Mouse (Mus musculus) T-helper 2 cell (primary cell): ENCODE data around the gene Zmym3.

Source experiments
- in situ Hi-C: fragments of 300-600 bp; cut with MboI, MseI; formaldehyde crosslinking; loops from one replicate; pipeline ENCODE4 v1.15.1; 2025; ENCODE audit warnings: high pct_unique_total_duplicates

Gene Zmym3

DNA sequence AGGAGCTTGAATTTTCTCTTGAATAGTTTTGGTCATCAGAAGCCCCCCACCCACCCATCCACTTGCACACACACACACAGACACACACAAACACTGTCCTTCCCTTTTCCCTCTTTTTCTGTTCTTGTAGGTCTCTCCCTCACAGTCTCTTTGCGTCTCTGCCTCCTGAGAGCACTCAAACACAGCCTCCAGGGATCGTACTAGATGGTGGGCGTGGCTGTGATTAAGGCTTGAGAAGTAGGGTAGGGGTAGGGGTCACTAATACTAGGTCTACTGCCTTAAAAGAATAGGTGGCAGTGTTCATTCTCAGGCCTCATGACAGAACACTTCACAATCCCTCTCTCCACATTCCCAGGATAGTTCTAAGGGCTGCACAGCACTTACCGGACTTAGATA lies at the start of gene Zmym3:
Zmym3 (minus strand) TSS at position 150 of the 396 bp plus-strand sequence.
- in situ Hi-C loops: no loop called here

DNA sequence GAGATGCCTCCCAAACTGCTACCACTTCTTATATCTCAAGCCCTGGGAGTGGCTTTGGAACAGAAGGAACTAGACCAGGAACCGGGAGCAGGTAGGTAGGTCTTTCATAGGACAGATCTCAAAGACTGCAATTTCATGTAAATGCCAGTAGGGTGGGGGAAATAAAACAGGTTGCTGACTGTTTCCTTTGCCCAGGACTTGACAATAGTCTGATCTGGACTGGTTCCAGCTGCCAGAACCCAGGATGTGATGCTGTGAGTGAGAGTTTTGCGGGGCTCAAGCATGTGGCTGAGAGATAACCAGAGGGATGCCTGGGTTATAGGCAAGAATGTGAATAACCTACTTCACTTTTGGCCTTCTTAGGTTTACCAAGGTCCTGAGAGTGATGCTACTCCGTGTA lies 30.9 kb upstream of the Zmym3 start:
- in situ Hi-C loops: loop anchor here (5.0 kb wide), 1 partner anchor 91 kb away; no protein-coding TSS in a partner anchor

- in situ Hi-C loops: loop anchor here (5.0 kb wide), 1 partner anchor 91 kb away; no protein-coding TSS in a partner anchor
Observed at GRCm38 (mm10) chrX:101451147-101451546, 30.5 kb upstream of the Zmym3 start.

DNA sequence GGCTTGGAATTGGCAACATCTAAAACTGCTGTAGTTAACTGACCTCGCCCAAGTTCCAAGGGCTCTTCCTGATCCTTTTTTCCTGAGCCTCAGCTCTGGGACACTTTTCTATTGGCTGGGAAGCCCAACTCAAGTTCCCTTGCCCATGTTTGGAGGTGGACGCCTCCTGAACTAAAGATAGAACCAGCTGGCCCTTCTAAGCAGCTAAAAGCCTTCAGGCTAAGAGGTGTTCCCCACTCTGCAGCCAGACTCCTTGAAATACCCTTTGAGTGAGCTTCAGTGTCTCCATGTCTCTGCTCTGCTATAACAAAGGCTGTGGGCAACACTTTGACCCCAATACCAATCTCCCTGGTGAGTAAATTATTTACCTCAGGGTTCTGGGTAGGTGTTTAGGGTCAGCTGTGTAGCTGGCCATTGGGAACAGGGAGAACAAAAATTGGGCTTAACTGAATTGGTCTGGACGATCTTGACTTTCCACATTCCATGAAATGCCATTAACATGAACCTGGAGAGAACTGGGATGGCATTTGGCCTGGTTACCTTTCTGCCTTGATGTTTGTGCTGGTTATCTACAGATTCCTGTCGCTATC lies 28.3 kb upstream of the Zmym3 start, which contains the start of gene Itgb1bp2:
Itgb1bp2 (plus strand) TSS at position 203 of the 590 bp plus-strand sequence.
- in situ Hi-C loops: no loop called here

GRCm38 (mm10) chrX:101429976-101430375 lies 9.3 kb upstream of the Zmym3 start:
- in situ Hi-C loops: no loop called here

DNA sequence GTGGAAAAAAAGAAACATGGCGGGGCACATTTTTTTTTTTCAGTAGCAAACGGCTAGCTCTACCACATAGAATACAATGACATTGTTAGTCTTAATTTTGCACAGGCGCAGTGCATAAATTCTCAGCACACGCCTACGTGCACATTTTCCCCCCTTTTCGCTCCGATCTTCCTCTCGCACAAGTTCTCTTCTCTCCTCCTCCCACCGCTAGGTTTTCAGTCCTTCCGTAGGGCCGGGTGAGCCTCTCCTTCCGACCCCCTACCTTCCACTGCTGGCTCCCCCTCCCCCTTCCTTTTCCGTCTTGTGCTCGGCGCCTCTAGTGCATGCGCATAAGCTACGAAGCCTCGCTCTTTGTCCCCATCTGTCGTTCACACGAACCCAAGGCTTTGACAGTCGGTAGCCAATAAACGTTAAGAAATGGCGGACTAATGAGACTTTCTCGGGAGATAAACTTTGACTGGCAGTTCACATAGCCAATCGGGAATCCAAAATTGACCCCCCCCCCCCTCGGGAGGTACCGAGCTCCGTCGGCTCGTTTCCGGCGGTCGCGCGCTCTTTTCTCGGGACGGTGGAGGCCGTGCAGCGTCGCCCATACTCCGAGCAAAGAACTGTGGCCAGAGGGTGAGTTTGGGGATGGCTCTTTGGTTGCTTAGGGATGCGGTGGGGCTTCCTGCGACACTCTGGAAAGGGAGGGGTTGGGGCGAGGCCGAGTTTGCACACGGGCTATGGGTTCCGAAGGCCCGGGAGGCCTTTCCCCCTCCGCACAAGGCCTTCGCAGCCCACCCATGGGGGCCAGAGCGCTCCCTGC lies 8.7 kb upstream of the Zmym3 start, which contains the start of gene Nono:
Nono (plus strand) TSS at position 177 of the 808 bp plus-strand sequence.
- in situ Hi-C loops: no loop called here

DNA sequence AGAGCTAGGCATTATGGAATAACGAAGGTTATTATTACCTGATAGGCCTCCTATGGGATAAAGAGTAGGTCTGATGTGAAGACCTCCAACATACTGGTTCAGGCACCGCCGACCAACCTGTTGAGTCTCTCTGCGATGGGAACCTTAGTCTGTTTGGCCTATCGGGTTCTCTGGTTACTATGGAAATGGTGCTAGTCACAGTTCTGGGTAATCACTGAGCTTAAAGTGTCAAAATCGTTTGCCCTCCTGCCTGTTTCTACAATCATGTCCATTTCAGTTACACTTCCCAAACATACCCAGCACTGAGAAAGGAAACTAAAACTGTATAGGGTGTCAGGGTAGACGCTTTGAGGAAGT lies 8.1 kb upstream of the Zmym3 start:
- in situ Hi-C loops: no loop called here

DNA sequence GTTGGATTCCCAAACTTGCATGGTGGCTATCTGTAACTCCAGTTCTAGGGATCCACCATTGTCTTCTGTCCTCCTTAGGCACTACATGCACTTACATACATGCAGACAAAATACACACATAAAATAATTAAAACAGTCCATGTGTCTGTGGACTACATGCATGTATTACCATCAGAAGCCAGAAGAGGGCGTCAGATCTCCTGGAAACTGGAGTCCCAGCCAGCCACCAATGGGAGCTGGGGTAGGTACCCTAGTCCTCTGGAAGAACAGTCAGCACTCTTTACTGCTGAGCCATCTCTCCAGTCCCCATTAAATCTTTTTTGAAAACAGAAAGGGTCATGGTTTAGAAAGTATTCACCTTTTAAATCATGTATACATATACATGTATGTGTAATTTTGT lies 7.1 kb upstream of the Zmym3 start:
- in situ Hi-C loops: no loop called here

GRCm38 (mm10) chrX:101423462-101423861 lies 2.8 kb upstream of the Zmym3 start:
- in situ Hi-C loops: no loop called here

DNA sequence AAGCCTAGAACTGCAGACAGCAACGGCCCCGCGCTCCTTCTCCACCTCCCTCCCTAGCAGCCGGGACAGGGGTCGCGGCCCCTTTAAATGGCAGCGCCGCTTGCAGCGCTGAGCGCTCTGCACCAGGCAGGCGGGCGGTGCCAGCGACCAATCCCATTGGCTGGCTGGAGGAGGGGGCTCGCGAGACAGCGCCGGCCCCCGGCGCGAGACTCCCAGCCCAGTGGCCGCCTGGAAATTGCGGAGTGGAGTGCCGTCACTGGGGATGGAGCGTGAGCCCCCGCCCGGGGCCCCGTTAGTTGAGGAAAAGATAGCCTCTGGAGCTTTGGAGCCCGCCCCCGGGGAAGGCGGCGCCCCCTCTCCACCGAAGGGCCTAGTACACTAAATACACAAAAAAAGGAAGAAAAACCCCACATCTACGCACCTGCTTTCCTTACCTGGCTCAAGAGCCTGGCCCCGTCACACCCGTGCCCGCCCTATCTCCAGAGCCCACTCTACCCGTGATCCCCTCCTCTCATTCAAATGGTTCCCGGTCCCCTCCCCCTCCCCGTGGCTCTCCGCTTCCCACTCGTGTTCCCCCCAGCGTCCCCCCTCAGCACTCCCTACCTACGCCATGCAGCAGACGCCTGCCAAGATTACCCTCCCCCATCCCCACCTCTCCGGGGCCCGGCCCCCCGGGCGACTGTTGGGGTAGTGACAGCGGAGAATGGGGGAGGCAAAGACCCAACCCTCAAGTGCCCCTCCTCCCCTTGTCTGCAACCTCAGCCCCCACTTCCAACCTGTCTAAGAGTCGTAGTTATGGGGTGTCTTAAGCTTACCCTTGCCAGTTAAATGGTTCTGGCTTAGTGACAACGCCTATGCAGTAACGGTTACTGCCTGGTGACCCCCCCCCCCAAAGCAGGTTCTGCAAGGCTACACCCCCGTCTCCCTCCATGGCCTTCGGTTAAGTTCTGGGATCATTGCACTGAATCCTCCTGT lies 637 bp downstream of the Zmym3 start:
- in situ Hi-C loops: no loop called here

DNA sequence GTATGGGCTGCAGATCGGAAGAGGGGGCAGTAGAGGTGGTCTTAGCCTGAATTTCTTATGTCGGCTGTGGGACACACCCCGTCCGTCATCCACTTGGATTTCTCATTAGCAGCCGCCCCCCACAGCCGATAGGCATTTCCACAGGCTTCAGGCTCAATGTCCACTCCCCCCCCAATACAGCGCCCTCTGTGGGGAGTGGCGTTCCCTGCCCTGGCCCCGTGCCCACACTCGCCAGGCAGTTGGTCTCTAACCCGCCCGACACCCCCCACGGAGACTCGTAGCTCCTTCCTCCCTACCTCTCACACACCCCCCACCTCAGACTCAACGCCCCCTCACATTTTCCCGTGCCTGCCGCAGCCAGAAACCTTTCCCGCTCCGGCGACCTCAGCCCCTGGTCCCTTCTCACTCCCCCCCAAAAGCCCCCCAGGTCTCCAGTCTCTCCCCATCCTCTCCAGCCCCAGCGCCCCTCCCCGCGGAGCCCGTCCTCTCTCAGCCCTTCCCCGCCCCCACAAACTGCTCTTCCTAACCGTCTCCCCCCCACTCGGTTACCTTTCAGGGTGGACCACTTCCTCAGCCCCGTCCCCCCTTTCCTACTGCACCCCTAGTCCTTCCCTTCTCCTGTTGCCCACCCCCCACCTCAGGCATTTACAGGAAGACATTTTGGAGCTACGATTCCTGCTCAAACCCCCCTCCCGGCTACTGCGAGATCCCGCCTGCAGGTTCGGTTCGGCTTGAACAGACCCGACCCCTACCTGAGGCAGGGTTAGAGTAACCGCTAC lies 1.5 kb downstream of the Zmym3 start:
- in situ Hi-C loops: no loop called here

DNA sequence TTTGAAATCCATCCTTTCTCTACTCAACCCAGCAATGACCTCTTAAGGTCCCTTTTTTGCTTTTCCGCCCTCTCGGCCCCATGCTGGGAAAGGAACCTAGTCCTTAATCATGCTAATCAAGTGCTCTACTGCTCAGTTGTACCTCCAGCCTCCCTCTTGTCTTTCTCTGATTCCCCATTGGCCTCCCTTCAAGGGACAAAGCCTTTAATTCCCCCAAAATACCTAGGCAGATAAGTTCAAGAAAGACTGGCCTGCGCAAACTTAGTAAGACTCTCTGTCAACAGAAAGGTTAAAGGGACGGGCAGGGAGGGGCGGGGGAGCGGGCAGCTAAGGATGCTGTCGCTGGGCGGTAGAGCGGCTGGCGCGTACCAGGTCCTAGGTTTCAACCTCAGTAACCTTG lies 24.2 kb downstream of the Zmym3 start:
- in situ Hi-C loops: no loop called here

- in situ Hi-C loops: no loop called here
Observed at GRCm38 (mm10) chrX:101394341-101394740, 26.3 kb downstream of the Zmym3 start.

- in situ Hi-C loops: no loop called here
Observed at GRCm38 (mm10) chrX:101388866-101389537, 31.6 kb downstream of the Zmym3 start.

- in situ Hi-C loops: no loop called here
Observed at GRCm38 (mm10) chrX:101386222-101386621, 34.4 kb downstream of the Zmym3 start.

DNA sequence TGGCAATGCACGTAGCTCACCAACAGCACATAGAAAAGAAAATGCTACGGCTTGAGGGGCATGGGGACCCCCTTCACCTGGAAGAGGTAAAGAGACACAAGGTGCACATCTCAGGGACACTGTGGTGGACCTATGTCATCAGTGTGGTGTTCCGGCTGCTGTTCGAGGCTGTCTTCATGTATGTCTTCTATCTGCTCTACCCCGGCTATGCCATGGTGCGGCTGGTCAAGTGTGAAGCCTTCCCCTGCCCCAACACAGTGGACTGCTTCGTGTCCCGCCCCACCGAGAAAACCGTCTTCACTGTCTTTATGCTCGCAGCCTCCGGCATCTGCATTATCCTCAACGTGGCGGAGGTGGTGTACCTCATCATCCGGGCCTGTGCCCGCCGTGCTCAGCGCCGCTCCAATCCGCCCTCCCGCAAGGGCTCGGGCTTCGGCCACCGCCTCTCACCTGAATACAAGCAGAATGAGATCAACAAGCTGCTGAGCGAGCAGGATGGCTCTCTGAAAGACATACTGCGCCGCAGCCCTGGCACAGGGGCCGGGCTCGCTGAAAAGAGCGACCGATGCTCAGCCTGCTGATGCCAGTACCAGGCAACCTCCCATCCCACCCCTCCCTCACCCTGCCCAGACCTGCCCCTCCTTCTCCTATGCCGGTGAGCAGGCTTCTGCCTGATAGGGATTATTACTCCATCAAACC lies 36.1 kb downstream of the Zmym3 start:
- in situ Hi-C loops: no loop called here

DNA sequence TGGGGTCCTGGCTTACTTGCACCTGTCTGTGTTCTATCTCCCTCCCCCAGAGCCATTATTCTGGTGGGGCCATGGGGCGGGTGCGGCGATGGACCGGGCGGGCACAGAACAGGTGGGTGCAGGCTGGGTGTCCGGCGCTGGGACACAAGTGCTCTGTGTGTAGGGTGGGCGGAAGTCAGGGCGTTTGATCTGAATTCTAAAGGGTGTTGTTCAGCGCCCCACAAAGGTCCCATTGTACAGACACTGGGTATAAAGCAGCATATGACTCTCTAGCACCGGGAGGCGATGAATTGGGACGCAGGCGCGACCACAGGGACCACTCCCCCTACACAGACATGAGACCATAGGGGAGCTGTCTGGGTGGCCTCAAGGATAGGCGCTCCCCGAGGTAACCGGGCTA lies 37.2 kb downstream of the Zmym3 start:
- in situ Hi-C loops: no loop called here

- in situ Hi-C loops: no loop called here
Observed at GRCm38 (mm10) chrX:101379744-101380143, 40.9 kb downstream of the Zmym3 start.

DNA sequence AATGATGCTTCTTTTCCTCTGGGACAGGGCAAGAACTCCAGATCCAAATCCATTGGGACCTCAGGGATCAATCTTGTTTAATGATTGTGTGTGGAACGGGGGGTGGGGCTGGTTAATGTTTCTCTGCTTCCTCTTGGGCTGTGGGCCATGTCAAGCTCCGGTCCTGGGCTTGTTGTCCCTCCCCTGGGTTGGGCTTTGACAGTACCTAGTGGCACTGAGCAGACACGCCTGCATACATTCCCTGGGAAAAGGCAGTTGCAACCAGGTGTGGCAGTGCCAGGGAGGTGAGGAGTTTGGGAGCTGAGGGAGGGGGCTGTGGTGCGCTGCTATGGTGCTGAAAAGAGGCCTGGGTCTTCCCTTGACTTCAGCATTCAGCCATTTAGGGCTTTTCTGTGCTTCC lies 43.6 kb downstream of the Zmym3 start:
- in situ Hi-C loops: no loop called here
